Mouse (Mus musculus): ENCODE results near the gene Magi1. TPM values are rescaled to one million over a fixed set of nuclear protein-coding genes. Genes with fewer than 3 reads are reported as not detected.

Gene Magi1
- polyA plus RNA-seq, 1 experiment from 2014 or later, result 25.4 TPM

- no peaks in the 10 kb centered on the region for H3K9me3 ChIP-seq
- WGBS, result 7% methylated on average over 8 of the region's 8 CpGs
- H3K4me1 ChIP-seq, result peaks cover 45% of the 10 kb centered on the region
- H3K27me3 ChIP-seq (replicated peaks), result no peaks in the 10 kb centered on the region
- ATAC-seq (ENCODE audit: low FRiP score, low read depth), result peak; percentile 11
- peak overlapping the region; percentile 58 for H3K9ac ChIP-seq
- no peaks in the 10 kb centered on the region for H3K36me3 ChIP-seq
- peak overlapping the region; percentile 90 for H3K27ac ChIP-seq
- H3K4me2 ChIP-seq (replicated peaks), result peak overlapping the region; percentile 61
- peak overlapping the region; percentile 37 for H3K4me3 ChIP-seq
These were observed 371.6 kb downstream of the Magi1 start for GRCm38 (mm10) chr6:93912003-93912581.

- peak overlapping the region; percentile 58; the same call in 1 of the 2 replicates for H3K9ac ChIP-seq
- H3K36me3 ChIP-seq, result no peaks in the 10 kb centered on the region
- no peak for ATAC-seq (ENCODE audit: low FRiP score, low read depth)
- H3K4me1 ChIP-seq, result peaks cover 45% of the 10 kb centered on the region
- WGBS, result 25% methylated on average over 2 of the region's 2 CpGs
- no peaks in the 10 kb centered on the region for H3K9me3 ChIP-seq
- peak overlapping the region; percentile 37 for H3K4me3 ChIP-seq
- H3K4me2 ChIP-seq (replicated peaks), result peak overlapping the region; percentile 61
- H3K27me3 ChIP-seq (replicated peaks), result no peaks in the 10 kb centered on the region
- H3K27ac ChIP-seq, result no peak overlapping the region
These were observed 372.3 kb downstream of the Magi1 start for GRCm38 (mm10) chr6:93911420-93911819.

- Histone ChIP-seq H3K4me3 (no peak overlapping the region), H3K9me3 (no peaks in the 10 kb centered on the region), H3K4me1 (peaks cover 45% of the 10 kb centered on the region), H3K27ac (no peak overlapping the region), H3K36me3 (no peaks in the 10 kb centered on the region), H3K27me3 (replicated peaks) (no peaks in the 10 kb centered on the region), H3K9ac (no peak overlapping the region), H3K4me2 (replicated peaks) (peak overlapping the region; percentile 61)
- WGBS, result 85% methylated on average over 4 of the region's 4 CpGs
- ATAC-seq (ENCODE audit: low FRiP score, low read depth), result no peak
These were observed 373.7 kb downstream of the Magi1 start for GRCm38 (mm10) chr6:93909976-93910375.

GRCm38 (mm10) chr6:93904987-93905386, 378.7 kb downstream of the Magi1 start:
- no peak overlapping the region for H3K4me3 ChIP-seq
- H3K4me1 ChIP-seq, result peaks cover 4% of the 10 kb centered on the region
- no peaks in the 10 kb centered on the region for H3K9me3 ChIP-seq
- no peaks in the 10 kb centered on the region for H3K36me3 ChIP-seq
- no peak for ATAC-seq (ENCODE audit: low FRiP score, low read depth)
- WGBS, result 95% methylated on average over 2 of the region's 2 CpGs
- H3K9ac ChIP-seq, result no peak overlapping the region
- H3K27me3 ChIP-seq (replicated peaks), result no peaks in the 10 kb centered on the region
- H3K27ac ChIP-seq, result no peak overlapping the region
- H3K4me2 ChIP-seq (replicated peaks), result no peak overlapping the region

GRCm38 (mm10) chr6:93902239-93902638, 381.5 kb downstream of the Magi1 start:
- Histone ChIP-seq H3K27ac (no peak overlapping the region), H3K4me3 (no peak overlapping the region), H3K9me3 (no peaks in the 10 kb centered on the region), H3K9ac (no peak overlapping the region), H3K27me3 (replicated peaks) (no peaks in the 10 kb centered on the region), H3K4me1 (no peaks in the 10 kb centered on the region; the same call in 1 of the 2 replicates), H3K36me3 (no peaks in the 10 kb centered on the region), H3K4me2 (replicated peaks) (no peak overlapping the region)
- 89% methylated on average over 2 of the region's 2 CpGs for WGBS
- no peak for ATAC-seq (ENCODE audit: low FRiP score, low read depth)

- Histone ChIP-seq H3K4me2 (replicated peaks) (no peak overlapping the region), H3K4me1 (no peaks in the 10 kb centered on the region; the same call in 1 of the 2 replicates), H3K27ac (no peak overlapping the region), H3K36me3 (no peaks in the 10 kb centered on the region), H3K9me3 (no peaks in the 10 kb centered on the region), H3K9ac (no peak overlapping the region), H3K4me3 (no peak overlapping the region), H3K27me3 (replicated peaks) (no peaks in the 10 kb centered on the region)
- no peak for ATAC-seq (ENCODE audit: low FRiP score, low read depth)
- WGBS, result 100% methylated on average over 2 of the region's 2 CpGs
These were observed 382.3 kb downstream of the Magi1 start for GRCm38 (mm10) chr6:93901408-93901807.

- H3K4me1 ChIP-seq, result peaks cover 4% of the 10 kb centered on the region; the same call in 1 of the 2 replicates
- H3K36me3 ChIP-seq, result no peaks in the 10 kb centered on the region
- WGBS, result 92% methylated on average over 2 of the region's 2 CpGs
- no peak overlapping the region for H3K4me3 ChIP-seq
- no peak overlapping the region for H3K9ac ChIP-seq
- no peaks in the 10 kb centered on the region for H3K27me3 ChIP-seq (replicated peaks)
- no peaks in the 10 kb centered on the region for H3K9me3 ChIP-seq
- no peak overlapping the region for H3K4me2 ChIP-seq (replicated peaks)
- no peak overlapping the region for H3K27ac ChIP-seq
- no peak for ATAC-seq (ENCODE audit: low FRiP score, low read depth)
These were observed 386.2 kb downstream of the Magi1 start for GRCm38 (mm10) chr6:93897512-93897911.

GRCm38 (mm10) chr6:93895721-93896120, 388.0 kb downstream of the Magi1 start:
- H3K4me1 ChIP-seq, result peaks cover 6% of the 10 kb centered on the region; the same call in 1 of the 2 replicates
- H3K9me3 ChIP-seq, result no peaks in the 10 kb centered on the region
- H3K36me3 ChIP-seq, result 0 out of 2 replicates have a peak, but pooled peaks cover under 1% of the 10 kb centered on the region
- no peaks in the 10 kb centered on the region for H3K27me3 ChIP-seq (replicated peaks)
- WGBS, result 54% methylated on average over 2 of the region's 2 CpGs
- H3K4me2 ChIP-seq (replicated peaks), result no peak overlapping the region
- no peak overlapping the region for H3K9ac ChIP-seq
- no peak overlapping the region for H3K27ac ChIP-seq
- H3K4me3 ChIP-seq, result no peak overlapping the region
- ATAC-seq (ENCODE audit: low FRiP score, low read depth), result no peak

GRCm38 (mm10) chr6:93893956-93894355, 389.8 kb downstream of the Magi1 start:
- no peak overlapping the region for H3K27ac ChIP-seq
- no peak overlapping the region for H3K9ac ChIP-seq
- no peaks in the 10 kb centered on the region for H3K9me3 ChIP-seq
- WGBS, result 88% methylated on average over 7 of the region's 7 CpGs
- 0 out of 2 replicates have a peak, but pooled peaks cover 3% of the 10 kb centered on the region for H3K36me3 ChIP-seq
- ATAC-seq (ENCODE audit: low FRiP score, low read depth), result no peak
- H3K4me2 ChIP-seq (replicated peaks), result no peak overlapping the region
- no peak overlapping the region for H3K4me3 ChIP-seq
- H3K27me3 ChIP-seq (replicated peaks), result no peaks in the 10 kb centered on the region
- H3K4me1 ChIP-seq, result peaks cover 13% of the 10 kb centered on the region

GRCm38 (mm10) chr6:93892922-93893321, 390.8 kb downstream of the Magi1 start:
- no peak overlapping the region for H3K27ac ChIP-seq
- H3K4me3 ChIP-seq, result no peak overlapping the region
- H3K36me3 ChIP-seq, result 0 out of 2 replicates have a peak, but pooled peaks cover 3% of the 10 kb centered on the region
- no peaks in the 10 kb centered on the region for H3K27me3 ChIP-seq (replicated peaks)
- no peaks in the 10 kb centered on the region for H3K9me3 ChIP-seq
- H3K4me1 ChIP-seq, result peaks cover 13% of the 10 kb centered on the region
- no peak for ATAC-seq (ENCODE audit: low FRiP score, low read depth)
- H3K4me2 ChIP-seq (replicated peaks), result no peak overlapping the region; the same call in 1 of the 2 replicates
- WGBS, result 18% methylated on average over 5 of the region's 5 CpGs
- H3K9ac ChIP-seq, result no peak overlapping the region

- Histone ChIP-seq H3K4me1 (peaks cover 13% of the 10 kb centered on the region), H3K4me3 (no peak overlapping the region), H3K9ac (no peak overlapping the region), H3K4me2 (replicated peaks) (no peak overlapping the region), H3K9me3 (no peaks in the 10 kb centered on the region), H3K27me3 (replicated peaks) (no peaks in the 10 kb centered on the region), H3K36me3 (0 out of 2 replicates have a peak, but pooled peaks cover 3% of the 10 kb centered on the region), H3K27ac (no peak overlapping the region)
- WGBS, result 89% methylated on average over 3 of the region's 3 CpGs
- ATAC-seq (ENCODE audit: low FRiP score, low read depth), result no peak
These were observed 393.7 kb downstream of the Magi1 start for GRCm38 (mm10) chr6:93890011-93890410.

GRCm38 (mm10) chr6:93877337-93877736, 406.4 kb downstream of the Magi1 start:
- Histone ChIP-seq H3K36me3 (no peaks in the 10 kb centered on the region), H3K9me3 (no peaks in the 10 kb centered on the region), H3K9ac (no peak overlapping the region), H3K27ac (no peak overlapping the region), H3K27me3 (replicated peaks) (no peaks in the 10 kb centered on the region), H3K4me2 (replicated peaks) (no peak overlapping the region), H3K4me1 (no peaks in the 10 kb centered on the region; the same call in 1 of the 2 replicates), H3K4me3 (no peak overlapping the region)
- WGBS, result 39% methylated on average over 4 of the region's 4 CpGs
- ATAC-seq (ENCODE audit: low FRiP score, low read depth), result no peak

- ATAC-seq (ENCODE audit: low FRiP score, low read depth), result no peak
- Histone ChIP-seq H3K4me1 (no peaks in the 10 kb centered on the region; the same call in none of the 2 replicates), H3K4me3 (no peak overlapping the region), H3K36me3 (no peaks in the 10 kb centered on the region), H3K4me2 (replicated peaks) (no peak overlapping the region), H3K27me3 (replicated peaks) (no peaks in the 10 kb centered on the region), H3K27ac (no peak overlapping the region), H3K9ac (no peak overlapping the region), H3K9me3 (no peaks in the 10 kb centered on the region)
- 71% methylated on average over 2 of the region's 2 CpGs for WGBS
These were observed 408.8 kb downstream of the Magi1 start for GRCm38 (mm10) chr6:93874936-93875335.

All from neural tube, embryonic 12.5 days (tissue).